Mouse (Mus musculus) myocyte (in vitro differentiated cells): Measurements from ENCODE around the gene Mapk9.

Experiments
- CEBPB ChIP-seq: IDR thresholded peaks from 2 replicates; pipeline ENCODE4 v1.6.1; 2011; ENCODE audit warnings: mild to moderate bottlenecking, moderate library complexity; ENCODE audit not compliant: poor library complexity, insufficient read depth, severe bottlenecking
- E2F4 ChIP-seq: IDR thresholded peaks from one replicate; pipeline ENCODE4 v1.6.1; 2011; ENCODE audit warnings: mild to moderate bottlenecking, control low read depth, moderate library complexity; ENCODE audit not compliant: insufficient read depth
- MAX ChIP-seq: IDR thresholded peaks from one replicate; pipeline ENCODE4 v1.6.1; 2011; ENCODE audit warnings: low read depth, mild to moderate bottlenecking, control low read depth
- MYOD1 ChIP-seq, 3 experiments: IDR thresholded peaks; one replicate each; pipeline ENCODE4 v1.6.1; 2011; ENCODE audit warnings: control low read depth in 2 of 3, low read depth in 2 of 3, mild to moderate bottlenecking in 2 of 3, moderate library complexity in 1 of 3; ENCODE audit not compliant: insufficient read length in 2 of 3, control insufficient read depth in 1 of 3
- POLR2A ChIP-seq: IDR thresholded peaks from one replicate; pipeline ENCODE4 v1.6.1; 2011; ENCODE audit warnings: low read depth, mild to moderate bottlenecking, control low read depth, moderate library complexity; ENCODE audit not compliant: insufficient read length
- POLR2AphosphoS2 ChIP-seq: IDR thresholded peaks from one replicate; pipeline ENCODE4 v1.6.1; 2011; ENCODE audit warnings: low read depth, control low read depth; ENCODE audit not compliant: insufficient read length
- REST ChIP-seq: IDR thresholded peaks from one replicate; pipeline ENCODE4 v1.6.1; 2011; ENCODE audit warnings: mild to moderate bottlenecking, control low read depth, moderate library complexity; ENCODE audit not compliant: insufficient read depth, insufficient read length
- SRF ChIP-seq: IDR thresholded peaks from one replicate; pipeline ENCODE4 v1.6.1; 2011; ENCODE audit warnings: low read depth; ENCODE audit not compliant: control insufficient read depth, insufficient read length
- TCF12 ChIP-seq: IDR thresholded peaks from one replicate; pipeline ENCODE4 v1.6.1; 2011; ENCODE audit warnings: mild to moderate bottlenecking, control low read depth; ENCODE audit not compliant: poor library complexity, insufficient read depth, severe bottlenecking
- TCF3 ChIP-seq: IDR thresholded peaks from one replicate; pipeline ENCODE4 v1.6.1; 2011; ENCODE audit warnings: low read depth, control low read depth; ENCODE audit not compliant: insufficient read length
- USF1 ChIP-seq: IDR thresholded peaks from one replicate; pipeline ENCODE4 v1.6.1; 2011; ENCODE audit warnings: low read depth, mild to moderate bottlenecking, control low read depth, moderate library complexity

DNA sequence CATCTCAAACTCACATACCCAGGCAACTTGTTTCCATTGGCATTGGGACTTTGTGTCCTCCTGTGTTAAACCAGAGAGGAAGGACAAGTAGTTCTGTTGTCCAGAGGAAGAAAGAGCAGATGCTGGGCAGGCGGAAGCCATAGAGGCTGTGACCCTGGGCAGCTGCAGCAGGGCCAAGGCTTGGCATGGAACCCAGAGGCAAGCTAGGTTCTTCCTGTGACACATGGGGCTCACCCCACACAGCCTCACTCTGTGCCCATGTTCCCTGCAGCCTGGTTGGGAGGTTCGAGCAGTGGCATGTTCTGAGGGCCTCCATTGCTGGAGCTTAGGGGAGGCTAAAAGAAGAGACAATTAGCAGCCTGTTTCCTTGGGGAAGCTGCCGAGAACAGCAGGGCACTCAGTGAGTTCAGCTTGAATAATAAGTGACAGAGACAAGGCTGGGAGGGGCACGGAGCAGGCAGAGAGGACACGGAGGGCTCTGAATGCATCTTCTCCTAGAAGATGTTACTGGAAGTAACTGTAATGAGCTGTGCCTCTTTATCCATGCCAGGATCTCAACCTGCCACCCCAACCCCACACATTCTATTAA, 84.6 kb downstream of the Mapk9 start:
- TF ChIP-seq POLR2A (no peak), CEBPB (no peak), E2F4 (no peak), USF1 (no peak), MAX (no peak), TCF12 (no peak), POLR2AphosphoS2 (no peak), TCF3 (no peak), MYOD1 (IDR thresholded peaks at IDR 0.05; ENCODE audit: control insufficient read depth in 1 of 3, insufficient read length in 2 of 3, low read depth in 2 of 3) (no peak), REST (no peak), SRF (no peak)
